Mouse (Mus musculus): ENCODE data around the gene Gpx4. TPM values are rescaled to one million over a fixed set of nuclear protein-coding genes. Genes with fewer than 3 reads are reported as not detected.
A peak's percentile ranks its signal among the peaks of the same experiment; 100 is the strongest.
"Not testable (repeated sequence)": the region's sequence is repeated elsewhere in the genome, so short reads cannot be mapped to it uniquely, and the experiment has no call there.

Gpx4 gene
- polyA plus RNA-seq, 1 experiment from 2014 or later = 484 TPM

DNA sequence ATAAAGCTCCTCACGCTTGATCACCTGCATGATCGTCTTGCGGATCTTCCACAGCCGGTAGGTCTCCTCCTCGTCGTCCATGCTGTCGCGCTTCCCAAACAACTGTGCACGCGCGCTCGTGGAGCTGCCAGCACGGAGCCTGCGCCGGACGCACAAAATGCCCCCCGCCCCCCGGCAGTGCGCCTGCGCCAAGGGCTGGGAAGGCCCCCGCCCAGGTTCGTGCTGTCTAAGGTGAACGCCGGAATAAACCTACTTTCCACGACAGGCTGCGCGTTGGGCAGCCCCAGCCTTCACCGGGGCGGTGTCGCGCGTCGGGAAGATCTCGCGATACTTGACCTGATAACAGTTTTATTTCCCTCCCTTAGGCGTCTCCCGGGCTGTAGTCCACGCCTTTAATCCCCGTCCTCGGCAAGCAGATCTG, 7.4 kb upstream of the Gpx4 start, which contains the start of gene Polr2e:
TSS of gene Polr2e (minus strand) at position 237 of the 421 bp plus-strand sequence.
- peaks cover 21% of the 10 kb centered on the region for H3K4me1 ChIP-seq
- H3K36me3 ChIP-seq = peaks cover 36% of the 10 kb centered on the region
- peak within 1 kb of the TSS; percentile 30; the same call in 1 of the 2 replicates for H3K27ac ChIP-seq
- WGBS = under 1% methylated on average over 40 of the region's 40 CpGs
- no peaks in the 10 kb centered on the region for H3K9me3 ChIP-seq (replicated peaks)
- H3K9ac ChIP-seq = peak within 1 kb of the TSS; percentile 81
- no peaks in the 10 kb centered on the region for H3K27me3 ChIP-seq
- peak within 1 kb of the TSS; percentile 81 for H3K4me3 ChIP-seq
- H3K4me2 ChIP-seq (replicated peaks) = peak within 1 kb of the TSS; percentile 67
- peak; percentile 96 for ATAC-seq (ENCODE audit: low FRiP score)

DNA sequence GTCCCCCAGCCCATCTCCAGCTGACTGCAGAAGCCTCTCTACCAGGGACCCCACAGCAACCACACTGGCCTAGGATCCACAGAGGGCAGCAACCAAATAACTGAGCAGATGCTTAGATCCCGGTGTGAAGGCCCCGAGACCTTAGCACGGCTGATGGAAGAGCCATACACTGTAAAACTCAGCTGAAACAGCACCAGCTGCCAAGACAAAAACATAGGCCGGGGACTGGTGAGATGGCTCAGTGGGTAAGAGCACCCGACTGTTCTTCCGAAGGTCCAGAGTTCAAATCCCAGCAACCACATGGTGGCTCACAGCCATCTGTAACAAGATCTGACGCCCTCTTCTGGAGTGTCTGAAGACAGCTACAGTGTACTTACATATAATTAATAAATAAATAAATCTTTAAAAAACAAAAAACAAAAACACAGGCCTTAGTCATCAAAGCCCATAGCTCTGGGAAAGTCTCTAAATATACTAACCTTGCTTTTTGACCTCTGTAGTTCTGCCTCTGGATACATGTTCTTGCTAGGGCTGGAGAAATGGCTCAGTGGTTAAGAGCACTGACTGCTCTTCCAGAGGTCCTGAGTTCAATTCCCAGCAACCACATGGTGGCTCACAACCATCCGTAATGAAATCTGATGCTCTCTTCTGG, 5.4 kb upstream of the Gpx4 start:
- H3K27me3 ChIP-seq = not testable (repeated sequence)

DNA sequence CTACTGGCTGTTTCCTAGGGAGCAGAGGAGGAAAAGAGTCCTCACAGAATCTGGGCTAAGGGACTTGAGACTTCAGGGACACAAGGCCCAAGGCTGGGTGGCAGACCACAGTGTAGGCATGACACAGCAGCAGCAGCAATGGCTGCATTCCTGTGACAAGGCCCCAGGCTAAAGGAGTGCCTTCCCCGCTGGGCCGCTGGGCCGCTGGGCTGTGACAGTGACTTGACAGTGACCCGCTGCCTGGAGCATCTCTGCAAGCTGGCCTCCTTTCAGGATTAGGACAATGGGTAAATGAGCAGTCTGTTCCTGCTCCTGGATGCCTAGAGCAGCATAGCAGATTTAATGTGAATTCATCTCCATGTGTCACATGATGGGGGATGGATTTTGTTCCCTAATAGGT, 2.9 kb upstream of the Gpx4 start:
- no peak for ATAC-seq (ENCODE audit: low FRiP score)
- Histone ChIP-seq H3K27me3 (peaks cover 7% of the 10 kb centered on the region; the same call in 1 of the 2 replicates), H3K4me3 (no peak overlapping the region), H3K4me1 (peaks cover 24% of the 10 kb centered on the region), H3K36me3 (no peaks in the 10 kb centered on the region), H3K27ac (peak overlapping the region; percentile 79), H3K4me2 (replicated peaks) (no peak overlapping the region), H3K9me3 (replicated peaks) (no peaks in the 10 kb centered on the region), H3K9ac (peak overlapping the region; percentile 35; the same call in 1 of the 2 replicates)
- 17% methylated on average over 4 of the region's 4 CpGs for WGBS

More for the DNA sequence above, 5.4 kb upstream of the Gpx4 start:
- Histone ChIP-seq H3K4me1 (peaks cover 21% of the 10 kb centered on the region), H3K36me3 (peaks cover 16% of the 10 kb centered on the region)
- not testable (repeated sequence) for H3K9me3 ChIP-seq (replicated peaks); H3K27ac ChIP-seq; H3K4me3 ChIP-seq; H3K9ac ChIP-seq; ATAC-seq (ENCODE audit: low FRiP score); H3K4me2 ChIP-seq (replicated peaks)
- whole genome bisulfite sequencing = 85% methylated on average over 8 of the region's 8 CpGs

DNA sequence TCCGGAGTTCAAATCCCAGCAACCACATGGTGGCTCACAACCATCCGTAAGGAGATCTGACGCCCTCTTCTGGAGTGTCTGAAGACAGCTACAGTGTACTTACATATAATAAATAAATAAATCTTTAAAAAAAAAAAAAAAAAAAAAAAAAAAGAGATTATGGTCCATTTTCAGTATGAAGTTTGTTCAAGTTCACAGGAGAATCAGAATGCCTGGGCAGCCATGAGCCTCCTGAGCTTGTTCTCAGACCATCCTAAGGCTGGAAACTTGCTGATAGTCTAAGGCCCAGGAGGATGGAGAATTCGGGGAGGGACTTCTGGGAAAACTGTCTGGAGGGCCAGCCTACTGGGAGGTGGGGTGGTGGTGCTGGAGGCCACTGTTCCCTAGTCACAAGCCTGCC, 1.6 kb upstream of the Gpx4 start:
- 93% methylated on average over 4 of the region's 4 CpGs for WGBS
- not testable (repeated sequence) for H3K9me3 ChIP-seq (replicated peaks); H3K4me2 ChIP-seq (replicated peaks); ATAC-seq (ENCODE audit: low FRiP score); H3K4me3 ChIP-seq; H3K27ac ChIP-seq; H3K27me3 ChIP-seq; H3K9ac ChIP-seq; H3K36me3 ChIP-seq
- H3K4me1 ChIP-seq = peaks cover 21% of the 10 kb centered on the region

DNA sequence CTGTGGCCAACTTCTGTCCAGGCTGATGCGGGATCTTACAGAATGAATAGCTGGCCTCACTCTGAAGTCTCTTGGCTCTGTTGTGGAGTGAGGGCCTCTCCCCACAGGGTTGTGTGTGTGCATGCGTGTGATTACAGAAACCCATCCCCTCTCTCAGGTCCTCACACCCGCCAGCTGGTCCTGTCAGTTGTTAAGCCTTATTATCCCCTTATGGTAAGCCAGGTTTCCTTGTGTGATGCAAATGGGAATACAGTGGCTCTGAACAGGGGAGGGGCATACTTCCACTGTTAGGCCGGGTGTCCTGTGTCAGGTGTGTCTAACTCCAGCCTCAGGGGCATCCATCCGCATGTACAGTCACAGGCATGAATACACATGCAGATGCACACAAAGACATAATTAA, 1.2 kb upstream of the Gpx4 start:
- Histone ChIP-seq H3K4me3 (no peak overlapping the region), H3K9ac (no peak overlapping the region), H3K36me3 (no peaks in the 10 kb centered on the region), H3K27ac (no peak overlapping the region), H3K27me3 (peaks cover 7% of the 10 kb centered on the region; the same call in 1 of the 2 replicates), H3K4me1 (peaks cover 21% of the 10 kb centered on the region), H3K4me2 (replicated peaks) (no peak overlapping the region), H3K9me3 (replicated peaks) (no peaks in the 10 kb centered on the region)
- ATAC-seq (ENCODE audit: low FRiP score) = no peak
- WGBS = 78% methylated on average over 5 of the region's 5 CpGs

DNA sequence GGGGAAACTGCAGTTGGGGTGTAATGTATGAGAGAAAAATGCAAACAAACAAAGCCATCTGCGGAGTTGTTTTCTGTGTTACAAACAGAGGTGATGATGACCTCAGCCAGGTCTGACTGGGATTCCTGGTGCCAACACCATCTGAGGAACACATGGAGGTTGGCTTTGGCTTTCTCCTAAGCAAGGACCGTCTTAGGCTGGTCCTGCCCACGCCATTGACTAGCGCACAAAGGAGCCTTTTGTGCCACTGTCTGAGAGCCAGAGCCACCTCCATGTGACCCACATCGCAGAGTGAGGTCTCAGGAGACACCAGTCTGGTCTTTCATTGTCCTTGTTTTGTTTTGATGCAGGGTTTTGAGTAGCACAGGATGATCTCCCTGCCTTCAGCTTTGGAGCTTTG, 1.4 kb downstream of the Gpx4 start:
- no peak for ATAC-seq (ENCODE audit: low FRiP score)
- Histone ChIP-seq H3K9ac (no peak overlapping the region), H3K4me2 (replicated peaks) (0 out of 2 replicates have a peak overlapping the region, but pooled peaks have one; percentile 11), H3K4me3 (no peak overlapping the region), H3K4me1 (peaks cover 32% of the 10 kb centered on the region), H3K27me3 (peaks cover 7% of the 10 kb centered on the region; the same call in 1 of the 2 replicates), H3K27ac (peak overlapping the region; percentile 72), H3K9me3 (replicated peaks) (no peaks in the 10 kb centered on the region), H3K36me3 (no peaks in the 10 kb centered on the region)
- 6% methylated on average over 5 of the region's 5 CpGs for WGBS

DNA sequence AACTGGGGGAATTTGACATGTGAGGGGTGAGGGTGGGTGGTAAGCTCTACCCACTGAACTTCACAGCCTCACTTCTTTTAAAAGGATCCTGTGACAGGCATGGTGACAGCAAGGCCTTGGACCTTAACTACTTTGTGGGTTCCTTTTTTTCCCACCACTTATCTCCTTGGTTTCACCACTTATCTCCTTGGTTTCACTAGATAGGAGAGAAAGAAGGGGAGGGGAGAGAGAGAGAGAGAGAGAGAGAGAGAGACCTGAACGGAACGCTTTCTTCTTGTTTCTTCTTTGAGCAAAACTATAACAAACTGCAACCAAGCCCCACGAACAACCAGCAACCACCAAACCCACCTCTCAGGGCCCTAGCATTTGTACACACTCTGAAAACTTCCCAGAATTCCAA, 1.9 kb downstream of the Gpx4 start:
- H3K4me1 ChIP-seq = peaks cover 32% of the 10 kb centered on the region
- no peak for ATAC-seq (ENCODE audit: low FRiP score)
- H3K4me3 ChIP-seq = no peak overlapping the region
- no peaks in the 10 kb centered on the region for H3K9me3 ChIP-seq (replicated peaks)
- 0 out of 2 replicates have a peak overlapping the region, but pooled peaks have one; percentile 11 for H3K4me2 ChIP-seq (replicated peaks)
- H3K27me3 ChIP-seq = peaks cover 7% of the 10 kb centered on the region; the same call in 1 of the 2 replicates
- 53% methylated on average over 3 of the region's 3 CpGs for WGBS
- H3K9ac ChIP-seq = no peak overlapping the region
- H3K27ac ChIP-seq = peak overlapping the region; percentile 72
- H3K36me3 ChIP-seq = no peaks in the 10 kb centered on the region

DNA sequence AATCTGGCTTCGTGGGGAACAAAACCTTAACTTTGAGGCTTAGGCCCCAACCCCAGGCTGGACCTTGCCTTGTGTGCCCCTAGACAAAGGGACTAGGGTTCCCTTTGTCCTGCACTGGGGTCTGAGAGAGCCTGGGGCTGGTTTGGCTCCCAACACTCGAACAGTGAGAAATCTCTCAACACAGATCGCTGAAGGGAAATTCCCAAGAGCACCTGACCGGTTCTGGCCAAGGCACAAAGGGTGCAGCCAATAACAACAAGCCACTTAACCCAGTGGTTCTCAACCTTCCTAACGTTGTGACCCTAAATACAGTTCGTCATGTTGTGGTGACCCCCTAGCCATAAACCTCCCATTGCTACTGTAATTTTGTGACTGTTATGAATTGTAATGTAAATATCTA, 3.3 kb downstream of the Gpx4 start:
- peaks cover 1% of the 10 kb centered on the region; the same call in 1 of the 2 replicates for H3K36me3 ChIP-seq
- H3K4me3 ChIP-seq = no peak overlapping the region
- no peak overlapping the region for H3K9ac ChIP-seq
- H3K4me1 ChIP-seq = peaks cover 38% of the 10 kb centered on the region
- H3K9me3 ChIP-seq (replicated peaks) = no peaks in the 10 kb centered on the region
- no peak overlapping the region for H3K27ac ChIP-seq
- peaks cover 7% of the 10 kb centered on the region; the same call in 1 of the 2 replicates for H3K27me3 ChIP-seq
- H3K4me2 ChIP-seq (replicated peaks) = no peak overlapping the region
- whole genome bisulfite sequencing = 18% methylated on average over 6 of the region's 6 CpGs
- ATAC-seq (ENCODE audit: low FRiP score) = no peak

DNA sequence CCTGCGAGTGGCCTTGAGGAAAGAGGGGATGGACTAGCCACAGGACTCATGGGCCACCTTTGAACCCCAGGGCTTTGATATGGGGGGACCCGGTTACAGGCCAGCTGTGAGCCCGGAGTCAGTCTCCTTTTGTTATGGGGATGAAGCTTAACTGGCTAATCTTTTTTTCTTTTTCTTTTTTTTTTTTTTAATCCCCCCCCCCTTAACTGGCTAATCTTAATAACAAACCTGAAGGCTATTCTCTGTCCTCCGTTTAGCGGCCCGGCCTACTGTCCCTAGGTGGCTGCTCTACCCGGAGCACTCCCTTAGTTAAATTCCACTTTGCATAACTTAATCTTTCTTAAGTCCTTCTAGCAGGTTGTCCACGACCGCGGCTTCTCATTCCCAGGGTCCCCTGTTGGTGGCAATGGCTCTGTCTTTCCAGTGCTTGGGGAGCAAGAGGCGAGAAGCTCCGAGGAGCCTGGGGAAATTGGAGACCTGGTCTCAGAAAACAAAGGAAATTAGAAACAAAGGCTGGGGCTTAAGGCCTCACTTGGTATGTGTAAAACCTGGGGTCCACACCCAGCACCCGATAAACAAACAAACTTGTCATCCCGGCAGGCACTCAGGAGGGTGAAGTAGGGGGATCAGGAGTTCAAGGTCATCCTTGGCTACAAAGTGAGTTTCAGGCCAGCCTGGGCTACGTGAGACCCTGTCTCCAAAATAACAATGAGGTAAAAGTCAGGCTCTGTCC, 4.1 kb downstream of the Gpx4 start:
- Histone ChIP-seq H3K4me2 (replicated peaks) (no peak overlapping the region), H3K27ac (no peak overlapping the region), H3K9me3 (replicated peaks) (no peaks in the 10 kb centered on the region), H3K4me1 (peaks cover 44% of the 10 kb centered on the region), H3K4me3 (no peak overlapping the region), H3K9ac (no peak overlapping the region), H3K36me3 (peaks cover 9% of the 10 kb centered on the region; the same call in 1 of the 2 replicates), H3K27me3 (peaks cover 7% of the 10 kb centered on the region; the same call in 1 of the 2 replicates)
- 20% methylated on average over 15 of the region's 15 CpGs for WGBS
- ATAC-seq (ENCODE audit: low FRiP score) = no peak

DNA sequence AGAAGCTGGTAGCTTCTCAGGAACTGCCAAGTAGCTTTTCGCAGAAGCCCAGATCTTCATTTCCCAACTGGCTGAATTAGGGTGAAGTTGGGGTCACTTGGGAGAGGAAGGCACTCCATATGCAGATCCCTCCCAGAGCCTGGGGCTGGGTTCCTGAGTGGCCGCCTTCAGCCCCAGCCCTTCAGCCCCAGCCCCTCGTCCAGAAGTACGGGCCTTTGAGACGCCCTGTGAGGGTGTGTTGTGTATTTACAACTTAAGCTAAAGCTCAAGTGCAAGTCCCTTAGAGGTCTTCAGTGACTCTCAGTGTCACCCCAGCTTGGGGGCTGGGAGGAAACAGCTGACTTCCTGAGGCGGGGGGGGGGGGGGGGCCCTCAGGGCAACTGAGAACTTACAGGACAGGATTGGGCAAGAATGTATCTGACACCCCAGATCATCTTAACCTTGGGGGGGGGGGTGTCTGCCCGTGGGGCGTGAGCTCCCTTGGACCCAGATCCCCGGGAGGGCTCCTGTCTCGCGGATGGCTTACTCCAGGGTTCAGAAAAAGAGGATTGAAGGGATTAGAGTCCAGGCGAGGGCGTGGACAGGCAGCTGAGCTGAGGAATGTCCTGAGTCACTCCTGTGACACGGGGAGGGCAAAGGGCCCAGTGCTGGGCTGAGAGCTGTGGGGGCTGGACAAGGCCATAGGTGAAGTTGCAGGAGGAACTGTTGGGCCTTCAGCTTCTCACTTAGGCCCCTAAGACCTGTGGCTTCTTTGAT, 4.8 kb downstream of the Gpx4 start:
- peaks cover 44% of the 10 kb centered on the region for H3K4me1 ChIP-seq
- WGBS = 35% methylated on average over 14 of the region's 14 CpGs
- no peaks in the 10 kb centered on the region for H3K9me3 ChIP-seq (replicated peaks)
- H3K36me3 ChIP-seq = peaks cover 15% of the 10 kb centered on the region
- H3K4me3 ChIP-seq = no peak overlapping the region
- no peak overlapping the region for H3K4me2 ChIP-seq (replicated peaks)
- peaks cover 7% of the 10 kb centered on the region; the same call in 1 of the 2 replicates for H3K27me3 ChIP-seq
- H3K9ac ChIP-seq = peak overlapping the region; percentile 42; the same call in 1 of the 2 replicates
- ATAC-seq (ENCODE audit: low FRiP score) = no peak
- H3K27ac ChIP-seq = no peak overlapping the region

DNA sequence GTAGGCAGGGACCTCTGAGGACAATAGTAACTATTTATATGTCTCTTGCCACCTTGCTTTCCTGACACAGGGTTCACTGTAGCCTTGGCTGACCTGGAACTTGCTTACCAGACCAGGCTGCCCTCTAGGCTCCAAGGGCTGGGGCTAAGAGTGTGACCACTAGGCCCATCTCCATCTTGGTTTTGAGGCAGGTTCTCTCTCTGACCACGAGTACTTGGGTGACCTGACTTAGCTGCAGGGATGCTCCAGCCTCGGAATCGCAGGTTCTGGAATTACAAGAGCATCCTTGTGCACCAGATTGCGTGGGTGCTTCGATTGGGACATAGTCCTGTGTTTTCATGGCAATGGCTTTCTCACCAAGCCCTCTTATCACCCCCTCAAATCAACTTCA, 5.4 kb downstream of the Gpx4 start:
- 0 out of 2 replicates have a peak overlapping the region, but pooled peaks have one; percentile 66 for H3K27ac ChIP-seq
- H3K4me2 ChIP-seq (replicated peaks) = no peak overlapping the region
- H3K27me3 ChIP-seq = 0 out of 2 replicates have a peak, but pooled peaks cover 1% of the 10 kb centered on the region
- 86% methylated on average over 5 of the region's 5 CpGs for WGBS
- ATAC-seq (ENCODE audit: low FRiP score) = no peak
- H3K9me3 ChIP-seq (replicated peaks) = no peaks in the 10 kb centered on the region
- no peak overlapping the region for H3K4me3 ChIP-seq
- peaks cover 40% of the 10 kb centered on the region for H3K4me1 ChIP-seq
- peaks cover 21% of the 10 kb centered on the region for H3K36me3 ChIP-seq
- H3K9ac ChIP-seq = peak overlapping the region; percentile 42; the same call in 1 of the 2 replicates

Measured in hindbrain, embryonic 12.5 days (tissue).